Mouse (Mus musculus) liver, embryonic 15.5 days (tissue): ENCODE results near the gene Vill. TPM values are rescaled to one million over a fixed set of nuclear protein-coding genes. Genes with fewer than 3 reads are reported as not detected.
A peak's percentile ranks its signal among the peaks of the same experiment; 100 is the strongest.

ENCODE experiments used
- ATAC-seq: fragments of 200-750 bp; cut with Nextera tagmentation; 2 replicates; pipeline ENCODE4 v1.8.0; 2017; ENCODE audit warnings: moderate number of reproducible peaks, mild to moderate bottlenecking, moderate library complexity; ENCODE audit not compliant: insufficient read depth
- H3K27ac ChIP-seq: fragments of 300-500 bp; sonication (generic); replicated peaks from 2 replicates; pipeline ENCODE4 v1.5.1; 2015; ENCODE audit warnings: mild to moderate bottlenecking, inconsistent platforms
- H3K27me3 ChIP-seq: fragments of 300-500 bp; sonication (generic); 2 replicates; pipeline ENCODE4 v1.6.1; 2015; ENCODE audit warnings: mild to moderate bottlenecking, inconsistent platforms
- H3K36me3 ChIP-seq: fragments of 300-500 bp; sonication (generic); replicated peaks from 2 replicates; pipeline ENCODE4 v1.6.1; 2015; ENCODE audit warnings: moderate library complexity, mild to moderate bottlenecking, inconsistent platforms
- H3K4me1 ChIP-seq: fragments of 300-500 bp; sonication (generic); replicated peaks from 2 replicates; pipeline ENCODE4 v1.6.1; 2015; ENCODE audit warnings: inconsistent platforms
- H3K4me2 ChIP-seq: fragments of 300-500 bp; sonication (generic); 2 replicates; pipeline ENCODE4 v1.6.1; 2015; ENCODE audit warnings: moderate library complexity, mild to moderate bottlenecking, inconsistent platforms
- H3K4me3 ChIP-seq: fragments of 300-500 bp; sonication (generic); replicated peaks from 2 replicates; pipeline ENCODE4 v1.5.1; 2015; ENCODE audit warnings: mild to moderate bottlenecking, inconsistent platforms
- H3K9ac ChIP-seq: fragments of 300-500 bp; sonication (generic); 2 replicates; pipeline ENCODE4 v1.6.1; 2015; ENCODE audit warnings: moderate library complexity, mild to moderate bottlenecking, inconsistent platforms
- H3K9me3 ChIP-seq: fragments of 300-500 bp; sonication (generic); replicated peaks from 2 replicates; pipeline ENCODE4 v1.6.1; 2016; ENCODE audit warnings: inconsistent platforms
- WGBS: fragments of 180-500 bp; shearing (Covaris S2); methylation state at CpG from one replicate; pipeline ENCODE4 v1.1.7; 2015; ENCODE audit warnings: mixed read lengths; ENCODE audit not compliant: insufficient replicate concordance; 5-methylcytosine and 5-hydroxymethylcytosine counted together
- polyA plus RNA-seq: library from polyadenylated mRNA; unstranded; fragments of >200 nt; fragmentation: Nextera tagmentation; extraction: Ambion mirVana; gene quantifications from 2 replicates; pipeline ENCODE4 v1.2.1, GENCODE M21; 2015

Vill gene
- polyA plus RNA-seq, 1 experiment from 2014 or later = 10.0 TPM

- peaks cover 10% of the 10 kb centered on the region for H3K36me3 ChIP-seq
- no peak overlapping the region for H3K4me3 ChIP-seq
- H3K9ac ChIP-seq = no peak overlapping the region
- H3K4me1 ChIP-seq = peaks cover 4% of the 10 kb centered on the region; the same call in 1 of the 2 replicates
- H3K9me3 ChIP-seq = no peaks in the 10 kb centered on the region
- WGBS = 78% methylated on average over 7 of the region's 7 CpGs
- no peak for ATAC-seq
- no peak overlapping the region for H3K4me2 ChIP-seq
- H3K27ac ChIP-seq = no peak overlapping the region
- no peaks in the 10 kb centered on the region for H3K27me3 ChIP-seq
Measured at GRCm38 (mm10) chr9:119025832-119026331, 26.7 kb upstream of the Vill start.

DNA sequence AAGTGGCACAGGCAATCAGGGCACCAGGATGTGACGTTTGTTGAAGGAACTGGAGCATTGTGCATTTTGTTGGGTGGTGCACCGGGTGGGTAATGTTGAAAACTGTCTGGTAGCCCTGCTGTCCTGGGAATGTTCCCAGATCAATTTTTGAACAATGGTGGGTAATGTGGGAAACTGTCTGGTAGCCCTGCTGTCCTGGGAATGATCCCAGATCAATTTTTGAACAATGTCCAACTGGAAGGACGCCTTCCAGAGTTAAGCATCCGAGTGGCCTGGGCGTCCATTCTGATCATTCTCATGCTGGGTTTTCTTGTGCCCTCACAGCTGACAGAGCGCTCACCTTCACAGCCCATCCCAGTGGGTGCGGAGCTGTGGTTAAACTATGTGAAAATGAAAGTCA is 25.2 kb upstream of the Vill start:
- H3K27ac ChIP-seq = no peak overlapping the region
- no peak for ATAC-seq
- no peaks in the 10 kb centered on the region for H3K9me3 ChIP-seq
- H3K4me3 ChIP-seq = no peak overlapping the region
- peaks cover 4% of the 10 kb centered on the region; the same call in 1 of the 2 replicates for H3K4me1 ChIP-seq
- 74% methylated on average over 7 of the region's 7 CpGs for WGBS
- H3K27me3 ChIP-seq = no peaks in the 10 kb centered on the region
- peaks cover 4% of the 10 kb centered on the region for H3K36me3 ChIP-seq
- no peak overlapping the region for H3K4me2 ChIP-seq
- H3K9ac ChIP-seq = no peak overlapping the region

- Histone ChIP-seq H3K9ac (no peak overlapping the region), H3K4me1 (peaks cover 4% of the 10 kb centered on the region; the same call in 1 of the 2 replicates), H3K36me3 (peaks cover 3% of the 10 kb centered on the region), H3K27me3 (no peaks in the 10 kb centered on the region), H3K27ac (0 out of 2 replicates have a peak overlapping the region, but pooled peaks have one; percentile 2), H3K4me2 (no peak overlapping the region), H3K9me3 (no peaks in the 10 kb centered on the region), H3K4me3 (no peak overlapping the region)
- ATAC-seq = peak; percentile 12; the same call in 1 of the 2 replicates
- WGBS = 76% methylated on average over 27 of the region's 27 CpGs
Measured at GRCm38 (mm10) chr9:119028226-119029195, 24.1 kb upstream of the Vill start.

- 59% methylated on average over 7 of the region's 7 CpGs for WGBS
- H3K36me3 ChIP-seq = peaks cover 3% of the 10 kb centered on the region
- H3K4me1 ChIP-seq = peaks cover 4% of the 10 kb centered on the region; the same call in 1 of the 2 replicates
- H3K27ac ChIP-seq = no peak overlapping the region
- H3K9me3 ChIP-seq = no peaks in the 10 kb centered on the region
- no peak overlapping the region for H3K4me2 ChIP-seq
- no peak overlapping the region for H3K9ac ChIP-seq
- no peaks in the 10 kb centered on the region for H3K27me3 ChIP-seq
- no peak overlapping the region for H3K4me3 ChIP-seq
- no peak for ATAC-seq
Measured at GRCm38 (mm10) chr9:119029568-119029967, 23.0 kb upstream of the Vill start.

DNA sequence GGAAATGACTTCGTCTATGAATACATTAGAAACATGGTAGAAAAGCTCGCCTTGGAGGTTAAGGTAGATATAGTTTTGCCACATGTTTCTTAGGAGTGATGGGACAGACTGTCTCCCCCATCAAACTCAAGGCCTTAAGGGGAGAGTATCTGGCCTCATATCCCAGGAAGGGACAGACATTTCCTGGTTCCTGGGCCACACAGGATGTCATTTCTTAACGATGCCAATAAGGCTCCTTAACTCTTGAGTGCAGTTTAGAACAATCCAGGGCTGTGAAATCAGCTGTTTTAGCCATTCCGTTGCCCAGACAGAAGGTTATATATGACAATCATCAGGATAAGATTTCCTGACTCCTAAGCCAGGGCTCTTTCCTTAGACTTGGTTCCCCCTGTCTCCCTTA is 21.5 kb upstream of the Vill start:
- no peak overlapping the region for H3K4me2 ChIP-seq
- no peaks in the 10 kb centered on the region for H3K27me3 ChIP-seq
- peaks cover 3% of the 10 kb centered on the region for H3K36me3 ChIP-seq
- no peaks in the 10 kb centered on the region for H3K9me3 ChIP-seq
- no peak overlapping the region for H3K4me3 ChIP-seq
- H3K27ac ChIP-seq = no peak overlapping the region
- H3K4me1 ChIP-seq = peaks cover 4% of the 10 kb centered on the region
- ATAC-seq = no peak
- WGBS = 60% methylated on average over 4 of the region's 4 CpGs
- H3K9ac ChIP-seq = no peak overlapping the region

DNA sequence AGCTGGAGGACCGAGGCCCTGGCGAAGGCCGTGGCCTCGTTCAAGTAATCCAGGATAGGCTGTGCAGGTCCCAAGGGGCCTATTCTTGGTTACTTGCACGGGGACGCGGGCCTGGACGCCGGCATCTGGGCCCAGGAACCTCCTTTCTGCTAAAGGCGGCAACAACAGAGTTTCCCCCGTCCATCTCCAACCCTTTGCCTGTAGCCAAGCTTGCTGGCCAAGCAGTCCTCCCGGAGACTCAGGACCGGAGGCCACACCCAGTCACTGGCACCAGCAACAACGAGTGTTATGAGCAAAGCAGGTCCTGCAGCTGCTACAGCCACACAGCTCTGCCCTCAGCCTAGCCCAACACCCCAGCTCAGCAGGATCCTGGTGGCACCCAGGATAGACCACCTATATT is 20.8 kb upstream of the Vill start:
- Histone ChIP-seq H3K27me3 (no peaks in the 10 kb centered on the region), H3K4me1 (peaks cover 4% of the 10 kb centered on the region), H3K4me2 (no peak overlapping the region), H3K9me3 (no peaks in the 10 kb centered on the region), H3K9ac (no peak overlapping the region), H3K36me3 (peaks cover 3% of the 10 kb centered on the region), H3K27ac (no peak overlapping the region), H3K4me3 (no peak overlapping the region)
- WGBS = 74% methylated on average over 14 of the region's 14 CpGs
- no peak for ATAC-seq

- Histone ChIP-seq H3K4me1 (peaks cover 4% of the 10 kb centered on the region), H3K27me3 (no peaks in the 10 kb centered on the region), H3K27ac (no peak overlapping the region), H3K4me3 (no peak overlapping the region), H3K4me2 (no peak overlapping the region), H3K9ac (no peak overlapping the region), H3K36me3 (peaks cover 4% of the 10 kb centered on the region; the same call in 1 of the 2 replicates), H3K9me3 (no peaks in the 10 kb centered on the region)
- ATAC-seq = no peak
- 83% methylated on average over 9 of the region's 9 CpGs for WGBS
Measured at GRCm38 (mm10) chr9:119032538-119032937, 20.0 kb upstream of the Vill start.

GRCm38 (mm10) chr9:119033111-119033921 is 19.3 kb upstream of the Vill start:
- no peaks in the 10 kb centered on the region; the same call in 1 of the 2 replicates for H3K4me1 ChIP-seq
- no peak overlapping the region for H3K9ac ChIP-seq
- H3K9me3 ChIP-seq = no peaks in the 10 kb centered on the region
- no peak for ATAC-seq
- 80% methylated on average over 19 of the region's 19 CpGs for WGBS
- H3K27me3 ChIP-seq = no peaks in the 10 kb centered on the region
- H3K4me3 ChIP-seq = no peak overlapping the region
- H3K4me2 ChIP-seq = no peak overlapping the region
- H3K27ac ChIP-seq = no peak overlapping the region
- H3K36me3 ChIP-seq = peaks cover 9% of the 10 kb centered on the region; the same call in 1 of the 2 replicates

- Histone ChIP-seq H3K27me3 (no peaks in the 10 kb centered on the region), H3K4me1 (no peaks in the 10 kb centered on the region; the same call in 1 of the 2 replicates), H3K36me3 (peaks cover 9% of the 10 kb centered on the region; the same call in 1 of the 2 replicates), H3K9ac (no peak overlapping the region), H3K4me3 (no peak overlapping the region), H3K9me3 (no peaks in the 10 kb centered on the region), H3K27ac (no peak overlapping the region), H3K4me2 (no peak overlapping the region)
- ATAC-seq = no peak
- WGBS = 82% methylated on average over 8 of the region's 8 CpGs
Measured at GRCm38 (mm10) chr9:119034069-119034468, 18.5 kb upstream of the Vill start.

- H3K9me3 ChIP-seq = no peaks in the 10 kb centered on the region
- WGBS = 74% methylated on average over 29 of the region's 29 CpGs
- H3K4me1 ChIP-seq = no peaks in the 10 kb centered on the region; the same call in 1 of the 2 replicates
- no peak overlapping the region for H3K9ac ChIP-seq
- H3K4me2 ChIP-seq = no peak overlapping the region
- ATAC-seq = no peak
- H3K27ac ChIP-seq = no peak overlapping the region
- H3K27me3 ChIP-seq = no peaks in the 10 kb centered on the region
- no peak overlapping the region for H3K4me3 ChIP-seq
- peaks cover 9% of the 10 kb centered on the region; the same call in 1 of the 2 replicates for H3K36me3 ChIP-seq
Measured at GRCm38 (mm10) chr9:119034676-119035665, 17.6 kb upstream of the Vill start.
